Mouse (Mus musculus): ENCODE measurements around the gene Commd3. TPM values are rescaled to one million over a fixed set of nuclear protein-coding genes. Genes with fewer than 3 reads are reported as not detected.

The Commd3 gene
- polyA plus RNA-seq, 1 experiment: 83.2 TPM

GRCm38 (mm10) chr2:18690055-18690691, 18.0 kb downstream of the Commd3 start:
- H3K27me3 ChIP-seq (replicated peaks; ENCODE audit: control insufficient read depth, insufficient read depth, low read length): peaks cover 29% of the 10 kb centered on the region
- TF ChIP-seq POLR2A (IDR thresholded peaks at IDR 0.05; ENCODE audit: low read depth, low read length) (no peak), CTCF (conservative IDR thresholded peaks at IDR 0.05; ENCODE audit: insufficient read depth, insufficient read length, low read depth, low read length) (no peak)
- no peak for DNase-seq

DNA sequence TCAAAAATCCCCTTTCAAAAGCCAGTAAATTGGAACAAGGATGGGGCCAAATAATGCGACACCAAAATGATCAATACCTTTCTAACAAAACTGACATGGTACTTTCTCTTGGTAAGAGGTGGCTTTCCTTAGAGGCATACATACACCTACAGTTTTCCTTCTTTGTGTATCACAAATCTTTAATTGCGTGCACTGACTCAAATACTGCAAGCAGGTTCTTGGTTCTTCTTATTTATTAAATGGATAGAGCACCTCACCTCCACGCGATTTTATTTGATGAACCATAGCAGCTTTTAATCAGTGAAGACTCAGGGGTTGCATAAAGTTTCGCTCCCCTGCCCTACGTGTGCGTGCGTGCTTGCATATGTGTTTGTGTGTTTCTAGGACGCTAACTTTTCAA, 18.6 kb downstream of the Commd3 start:
- Histone ChIP-seq H3K4me1 (ENCODE audit: control insufficient read depth, insufficient read depth, low read length) (no peaks in the 10 kb centered on the region; the same call in 1 of the 2 replicates), H3K27me3 (replicated peaks; ENCODE audit: control insufficient read depth, insufficient read depth, low read length) (peaks cover 30% of the 10 kb centered on the region), H3K36me3 (ENCODE audit: control insufficient read depth, insufficient read depth, low read length) (no peaks in the 10 kb centered on the region), H3K27ac (ENCODE audit: insufficient read depth, low read depth, low read length) (no peak overlapping the region), H3K4me3 (ENCODE audit: insufficient read depth, low read depth, low read length) (no peak overlapping the region)
- DNase-seq: no peak
- 14% methylated on average over 9 of the region's 9 CpGs for WGBS
- TF ChIP-seq POLR2A (IDR thresholded peaks at IDR 0.05; ENCODE audit: low read depth, low read length) (no peak), CTCF (conservative IDR thresholded peaks at IDR 0.05; ENCODE audit: insufficient read depth, insufficient read length, low read depth, low read length) (no peak)

More at GRCm38 (mm10) chr2:18690055-18690691, 18.0 kb downstream of the Commd3 start:
- Histone ChIP-seq H3K4me3 (ENCODE audit: insufficient read depth, low read depth, low read length) (peak overlapping the region; percentile 49), H3K27ac (ENCODE audit: insufficient read depth, low read depth, low read length) (no peak overlapping the region), H3K36me3 (ENCODE audit: control insufficient read depth, insufficient read depth, low read length) (no peaks in the 10 kb centered on the region), H3K4me1 (ENCODE audit: control insufficient read depth, insufficient read depth, low read length) (no peaks in the 10 kb centered on the region; the same call in 1 of the 2 replicates)
- WGBS: 2% methylated on average over 58 of the region's 58 CpGs

DNA sequence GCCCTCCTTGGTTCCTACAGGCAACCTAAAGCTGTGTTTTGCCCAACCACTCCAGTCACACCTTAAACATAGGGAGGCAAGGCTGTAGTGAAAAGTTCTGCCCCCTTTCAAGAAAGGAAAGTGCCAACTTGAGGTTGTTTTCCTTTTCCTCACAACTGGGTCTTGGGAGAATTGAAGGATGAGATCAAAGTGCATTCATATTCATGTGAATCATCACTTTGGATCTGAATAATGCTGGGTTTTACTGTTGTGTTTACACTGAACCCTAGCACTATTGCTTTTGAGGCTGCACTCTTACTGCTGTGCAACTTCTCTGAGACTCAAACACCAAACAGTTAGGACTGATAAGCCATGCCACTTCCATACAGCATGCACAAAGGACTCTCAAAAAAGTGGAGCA, 19.8 kb downstream of the Commd3 start:
- H3K4me1 ChIP-seq (ENCODE audit: control insufficient read depth, insufficient read depth, low read length): no peaks in the 10 kb centered on the region; the same call in 1 of the 2 replicates
- no peak overlapping the region for H3K27ac ChIP-seq (ENCODE audit: insufficient read depth, low read depth, low read length)
- H3K36me3 ChIP-seq (ENCODE audit: control insufficient read depth, insufficient read depth, low read length): no peaks in the 10 kb centered on the region
- H3K4me3 ChIP-seq (ENCODE audit: insufficient read depth, low read depth, low read length): no peak overlapping the region
- H3K27me3 ChIP-seq (replicated peaks; ENCODE audit: control insufficient read depth, insufficient read depth, low read length): peaks cover 30% of the 10 kb centered on the region
- DNase-seq: no peak
- TF ChIP-seq CTCF (conservative IDR thresholded peaks at IDR 0.05; ENCODE audit: insufficient read depth, insufficient read length, low read depth, low read length) (no peak), POLR2A (IDR thresholded peaks at IDR 0.05; ENCODE audit: low read depth, low read length) (no peak)

GRCm38 (mm10) chr2:18692548-18692947, 20.4 kb downstream of the Commd3 start:
- peaks cover 28% of the 10 kb centered on the region for H3K27me3 ChIP-seq (replicated peaks; ENCODE audit: control insufficient read depth, insufficient read depth, low read length)
- TF ChIP-seq POLR2A (IDR thresholded peaks at IDR 0.05; ENCODE audit: low read depth, low read length) (no peak), CTCF (conservative IDR thresholded peaks at IDR 0.05; ENCODE audit: insufficient read depth, insufficient read length, low read depth, low read length) (no peak)
- WGBS: 29% methylated on average over 1 of the region's 1 CpGs
- no peak overlapping the region for H3K4me3 ChIP-seq (ENCODE audit: insufficient read depth, low read depth, low read length)
- no peak overlapping the region for H3K27ac ChIP-seq (ENCODE audit: insufficient read depth, low read depth, low read length)
- no peaks in the 10 kb centered on the region; the same call in 1 of the 2 replicates for H3K4me1 ChIP-seq (ENCODE audit: control insufficient read depth, insufficient read depth, low read length)
- H3K36me3 ChIP-seq (ENCODE audit: control insufficient read depth, insufficient read depth, low read length): no peaks in the 10 kb centered on the region
- DNase-seq: no peak

- WGBS: 3% methylated on average over 5 of the region's 5 CpGs
- TF ChIP-seq POLR2A (IDR thresholded peaks at IDR 0.05; ENCODE audit: low read depth, low read length): no peak
- TF ChIP-seq CTCF (conservative IDR thresholded peaks at IDR 0.05; ENCODE audit: insufficient read depth, insufficient read length, low read depth, low read length): no peak
- no peak overlapping the region for H3K27ac ChIP-seq (ENCODE audit: insufficient read depth, low read depth, low read length)
- H3K36me3 ChIP-seq (ENCODE audit: control insufficient read depth, insufficient read depth, low read length): no peaks in the 10 kb centered on the region
- no peaks in the 10 kb centered on the region; the same call in 1 of the 2 replicates for H3K4me1 ChIP-seq (ENCODE audit: control insufficient read depth, insufficient read depth, low read length)
- H3K27me3 ChIP-seq (replicated peaks; ENCODE audit: control insufficient read depth, insufficient read depth, low read length): peaks cover 28% of the 10 kb centered on the region
- no peak for DNase-seq
- peak overlapping the region; percentile 57 for H3K4me3 ChIP-seq (ENCODE audit: insufficient read depth, low read depth, low read length)
Observed at GRCm38 (mm10) chr2:18693491-18693870, 21.3 kb downstream of the Commd3 start.

- under 1% methylated on average over 60 of the region's 61 CpGs for WGBS
- no peaks in the 10 kb centered on the region for H3K36me3 ChIP-seq (ENCODE audit: control insufficient read depth, insufficient read depth, low read length)
- TF ChIP-seq CTCF (conservative IDR thresholded peaks at IDR 0.05; ENCODE audit: insufficient read depth, insufficient read length, low read depth, low read length): no peak
- TF ChIP-seq POLR2A (IDR thresholded peaks at IDR 0.05; ENCODE audit: low read depth, low read length): no peak
- no peaks in the 10 kb centered on the region; the same call in 1 of the 2 replicates for H3K4me1 ChIP-seq (ENCODE audit: control insufficient read depth, insufficient read depth, low read length)
- H3K27ac ChIP-seq (ENCODE audit: insufficient read depth, low read depth, low read length): peak within 1 kb of the TSS; percentile 58
- H3K27me3 ChIP-seq (replicated peaks; ENCODE audit: control insufficient read depth, insufficient read depth, low read length): peaks cover 26% of the 10 kb centered on the region
- DNase-seq: peak; percentile 80
- peak within 1 kb of the TSS; percentile 57 for H3K4me3 ChIP-seq (ENCODE audit: insufficient read depth, low read depth, low read length)
Observed at GRCm38 (mm10) chr2:18693871-18694610, 21.9 kb downstream of the Commd3 start, which contains the start of gene Spag6. TSS of gene Spag6 (plus strand) at chr2:18694032.

GRCm38 (mm10) chr2:18694611-18694950, 22.4 kb downstream of the Commd3 start:
- H3K36me3 ChIP-seq (ENCODE audit: control insufficient read depth, insufficient read depth, low read length): no peaks in the 10 kb centered on the region
- H3K27ac ChIP-seq (ENCODE audit: insufficient read depth, low read depth, low read length): no peak overlapping the region
- WGBS: 3% methylated on average over 20 of the region's 20 CpGs
- peaks cover 26% of the 10 kb centered on the region for H3K27me3 ChIP-seq (replicated peaks; ENCODE audit: control insufficient read depth, insufficient read depth, low read length)
- H3K4me1 ChIP-seq (ENCODE audit: control insufficient read depth, insufficient read depth, low read length): no peaks in the 10 kb centered on the region; the same call in 1 of the 2 replicates
- no peak for DNase-seq
- peak overlapping the region; percentile 57 for H3K4me3 ChIP-seq (ENCODE audit: insufficient read depth, low read depth, low read length)
- TF ChIP-seq CTCF (conservative IDR thresholded peaks at IDR 0.05; ENCODE audit: insufficient read depth, insufficient read length, low read depth, low read length) (no peak), POLR2A (IDR thresholded peaks at IDR 0.05; ENCODE audit: low read depth, low read length) (no peak)

All from kidney, adult 2 months (tissue).